Mouse (Mus musculus) hindbrain, postnatal 0 days (tissue): ENCODE measurements around the gene Asb1. TPM values are rescaled to one million over a fixed set of nuclear protein-coding genes. Genes with fewer than 3 reads are reported as not detected.

Source experiments
- ATAC-seq: fragments of 200-750 bp; cut with Nextera tagmentation; 2 replicates; pipeline ENCODE4 v1.8.0; 2017; ENCODE audit warnings: mild to moderate bottlenecking, moderate TSS enrichment, moderate library complexity
- DNase-seq: peaks from one replicate; pipeline ENCODE4 v3.0.0-alpha.2; 2015; ENCODE audit warnings: low spot score
- H3K27ac ChIP-seq: fragments of 300-500 bp; sonication (generic); 2 replicates; pipeline ENCODE4 v1.5.1; 2014; ENCODE audit warnings: mild to moderate bottlenecking
- H3K27me3 ChIP-seq: fragments of 300-500 bp; sonication (generic); 2 replicates; pipeline ENCODE4 v1.6.1; 2014; ENCODE audit warnings: low read length, mixed read lengths; ENCODE audit not compliant: insufficient read depth
- H3K36me3 ChIP-seq: fragments of 300-500 bp; sonication (generic); 2 replicates; pipeline ENCODE4 v1.6.1; 2014; ENCODE audit warnings: low read length, mixed read lengths; ENCODE audit not compliant: insufficient read depth
- H3K4me1 ChIP-seq: fragments of 300-500 bp; sonication (generic); 2 replicates; pipeline ENCODE4 v1.6.1; 2014; ENCODE audit warnings: antibody characterized with exemption, low read length, mixed read lengths; ENCODE audit not compliant: insufficient read depth
- H3K4me2 ChIP-seq: fragments of 300-500 bp; sonication (generic); 2 replicates; pipeline ENCODE4 v1.6.1; 2014; ENCODE audit warnings: low read depth, mild to moderate bottlenecking, low read length, moderate library complexity, mixed read lengths
- H3K4me3 ChIP-seq: fragments of 300-500 bp; sonication (generic); 2 replicates; pipeline ENCODE4 v1.5.1; 2014; ENCODE audit warnings: low read length
- H3K9ac ChIP-seq: fragments of 300-500 bp; sonication (generic); replicated peaks from 2 replicates; pipeline ENCODE4 v1.6.1; 2014; ENCODE audit warnings: mild to moderate bottlenecking, low read length, moderate library complexity, mixed read lengths
- H3K9me3 ChIP-seq: fragments of 300-500 bp; sonication (generic); 2 replicates; pipeline ENCODE4 v1.6.1; 2016; ENCODE audit warnings: low read length, mixed read lengths
- CTCF ChIP-seq: IDR thresholded peaks from 2 replicates; pipeline ENCODE4 v1.5.1; 2016; ENCODE audit warnings: antibody characterized with exemption, control low read depth, low read depth
- WGBS: fragments of 180-500 bp; shearing (Covaris S2); extraction: QIAGEN DNeasy Blood & Tissue Kit; methylation state at CpG from one replicate; pipeline ENCODE4 v1.1.7; 2014; 5-methylcytosine and 5-hydroxymethylcytosine counted together
- polyA plus RNA-seq: library from polyadenylated mRNA; unstranded; fragments of >200 nt; fragmentation: Nextera tagmentation; extraction: Ambion mirVana; gene quantifications from 2 replicates; pipeline ENCODE4 v1.2.1, GENCODE M21; 2015
- total RNA-seq: library from RNA; depleted of rRNA; stranded (reverse); fragments of >200 nt; gene quantifications from 2 replicates; pipeline ENCODE4 v1.2.3, GENCODE M21; 2014

Gene Asb1
- total and polyA plus RNA-seq, 2 experiments from 2014 or later, result 10.2 to 41.9 TPM

GRCm38 (mm10) chr1:91577883-91578517 is 37.7 kb downstream of the Asb1 start:
- no peak for DNase-seq
- H3K27me3 ChIP-seq, result no peaks in the 10 kb centered on the region
- H3K4me1 ChIP-seq, result no peaks in the 10 kb centered on the region
- H3K36me3 ChIP-seq, result no peaks in the 10 kb centered on the region
- H3K9ac ChIP-seq, result no peak overlapping the region
- no peak overlapping the region for H3K4me2 ChIP-seq
- no peak overlapping the region for H3K4me3 ChIP-seq
- no peaks in the 10 kb centered on the region for H3K9me3 ChIP-seq
- ATAC-seq, result no peak
- 76% methylated on average over 7 of the region's 7 CpGs for WGBS
- TF ChIP-seq CTCF, result no peak
- H3K27ac ChIP-seq, result no peak overlapping the region

GRCm38 (mm10) chr1:91580503-91580902 is 40.2 kb downstream of the Asb1 start:
- no peak overlapping the region for H3K4me2 ChIP-seq
- H3K36me3 ChIP-seq, result no peaks in the 10 kb centered on the region
- no peaks in the 10 kb centered on the region for H3K9me3 ChIP-seq
- no peaks in the 10 kb centered on the region for H3K27me3 ChIP-seq
- no peak for ATAC-seq
- no peak overlapping the region for H3K9ac ChIP-seq
- WGBS, result 86% methylated on average over 2 of the region's 2 CpGs
- DNase-seq, result no peak
- no peak overlapping the region for H3K4me3 ChIP-seq
- no peak overlapping the region for H3K27ac ChIP-seq
- H3K4me1 ChIP-seq, result no peaks in the 10 kb centered on the region
- TF ChIP-seq CTCF, result no peak

GRCm38 (mm10) chr1:91581206-91581605 is 40.9 kb downstream of the Asb1 start:
- Histone ChIP-seq H3K4me1 (no peaks in the 10 kb centered on the region), H3K4me3 (no peak overlapping the region), H3K27me3 (no peaks in the 10 kb centered on the region), H3K4me2 (no peak overlapping the region), H3K9me3 (no peaks in the 10 kb centered on the region), H3K9ac (no peak overlapping the region), H3K36me3 (no peaks in the 10 kb centered on the region), H3K27ac (no peak overlapping the region)
- ATAC-seq (no peak), DNase-seq (no peak)
- TF ChIP-seq CTCF, result no peak
- WGBS, result 80% methylated on average over 2 of the region's 2 CpGs

- no peak for TF ChIP-seq CTCF
- H3K9me3 ChIP-seq, result no peaks in the 10 kb centered on the region
- DNase-seq, result no peak
- H3K4me2 ChIP-seq, result no peak overlapping the region
- no peak overlapping the region for H3K9ac ChIP-seq
- H3K27me3 ChIP-seq, result no peaks in the 10 kb centered on the region
- WGBS, result 86% methylated on average over 17 of the region's 17 CpGs
- H3K27ac ChIP-seq, result no peak overlapping the region
- ATAC-seq, result no peak
- H3K36me3 ChIP-seq, result no peaks in the 10 kb centered on the region
- no peaks in the 10 kb centered on the region for H3K4me1 ChIP-seq
- H3K4me3 ChIP-seq, result no peak overlapping the region
Observed at GRCm38 (mm10) chr1:91584969-91585835, 44.9 kb downstream of the Asb1 start.

GRCm38 (mm10) chr1:91589738-91590137 is 49.4 kb downstream of the Asb1 start:
- Histone ChIP-seq H3K27me3 (no peaks in the 10 kb centered on the region), H3K9me3 (no peaks in the 10 kb centered on the region), H3K27ac (no peak overlapping the region), H3K4me1 (no peaks in the 10 kb centered on the region), H3K4me3 (no peak overlapping the region), H3K36me3 (no peaks in the 10 kb centered on the region), H3K4me2 (no peak overlapping the region), H3K9ac (no peak overlapping the region)
- 74% methylated on average over 6 of the region's 6 CpGs for WGBS
- DNase-seq (no peak), ATAC-seq (no peak)
- TF ChIP-seq CTCF, result no peak

- ATAC-seq (no peak), DNase-seq (no peak)
- Histone ChIP-seq H3K9ac (no peak overlapping the region), H3K27me3 (no peaks in the 10 kb centered on the region), H3K36me3 (no peaks in the 10 kb centered on the region), H3K9me3 (no peaks in the 10 kb centered on the region), H3K27ac (no peak overlapping the region), H3K4me1 (no peaks in the 10 kb centered on the region), H3K4me3 (no peak overlapping the region), H3K4me2 (no peak overlapping the region)
- TF ChIP-seq CTCF, result no peak
- 78% methylated on average over 9 of the region's 9 CpGs for WGBS
Observed at GRCm38 (mm10) chr1:91595521-91596020, 55.2 kb downstream of the Asb1 start.

- ATAC-seq (no peak), DNase-seq (no peak)
- Histone ChIP-seq H3K4me1 (peaks cover 8% of the 10 kb centered on the region), H3K9ac (no peak overlapping the region), H3K4me2 (no peak overlapping the region), H3K36me3 (no peaks in the 10 kb centered on the region), H3K27ac (no peak overlapping the region), H3K4me3 (no peak overlapping the region), H3K9me3 (no peaks in the 10 kb centered on the region), H3K27me3 (no peaks in the 10 kb centered on the region)
- TF ChIP-seq CTCF, result no peak
- 89% methylated on average over 5 of the region's 5 CpGs for WGBS
Observed at GRCm38 (mm10) chr1:91597611-91598010, 57.3 kb downstream of the Asb1 start.
